Mouse (Mus musculus) C2C12 (cell line): ENCODE measurements around the gene Clybl. TPM values are rescaled to one million over a fixed set of nuclear protein-coding genes. Genes with fewer than 3 reads are reported as not detected.

Experiments used
- H3K27me3 ChIP-seq: one replicate; pipeline ENCODE4 v1.6.1; 2011; ENCODE audit not compliant: control insufficient read depth, insufficient read depth, insufficient read length
- H3K36me3 ChIP-seq: one replicate; pipeline ENCODE4 v1.6.1; 2011; ENCODE audit not compliant: control insufficient read depth, insufficient read depth
- H3K4me3 ChIP-seq: one replicate; pipeline ENCODE4 v1.5.1; 2011; ENCODE audit warnings: mild to moderate bottlenecking, control low read depth; ENCODE audit not compliant: poor library complexity, insufficient read depth, severe bottlenecking
- H3K79me2 ChIP-seq: one replicate; pipeline ENCODE4 v1.6.1; 2011; ENCODE audit not compliant: control insufficient read depth, insufficient read depth
- H3K79me3 ChIP-seq: one replicate; pipeline ENCODE4 v1.6.1; 2011; ENCODE audit warnings: low read depth, control low read depth
- H3ac ChIP-seq: one replicate; pipeline ENCODE3; 2011; ENCODE audit warnings: low read depth; ENCODE audit not compliant: control insufficient read depth, insufficient read length
- CEBPB ChIP-seq: IDR thresholded peaks from one replicate; pipeline ENCODE4 v1.6.1; 2011; ENCODE audit warnings: low read depth, mild to moderate bottlenecking, control low read depth, moderate library complexity
- CTCF ChIP-seq: IDR thresholded peaks from one replicate; pipeline ENCODE4 v1.5.1; 2011; ENCODE audit not compliant: control insufficient read depth, insufficient read depth, insufficient read length
- FOSL1 ChIP-seq: IDR thresholded peaks from one replicate; pipeline ENCODE4 v1.8.0; 2011; ENCODE audit warnings: mild to moderate bottlenecking, low read length; ENCODE audit not compliant: poor library complexity, insufficient read depth, severe bottlenecking
- MAX ChIP-seq: IDR thresholded peaks from one replicate; pipeline ENCODE4 v1.6.1; 2011; ENCODE audit warnings: mild to moderate bottlenecking, control low read depth
- MYOD1 ChIP-seq: IDR thresholded peaks from one replicate; pipeline ENCODE4 v1.6.1; 2011; ENCODE audit warnings: low read depth; ENCODE audit not compliant: control insufficient read depth, insufficient read length
- MYOG ChIP-seq: IDR thresholded peaks from one replicate; pipeline ENCODE4 v1.6.1; 2011; ENCODE audit not compliant: control insufficient read depth, insufficient read length; ENCODE audit errors: extremely low read depth
- USF1 ChIP-seq: IDR thresholded peaks from one replicate; pipeline ENCODE4 v1.6.1; 2011; ENCODE audit warnings: low read depth, mild to moderate bottlenecking, control low read depth, moderate library complexity
- polyA plus RNA-seq: library from polyadenylated mRNA; unstranded; fragments of >200 nt; fragmentation: generic; extraction: Trizol; gene quantifications from one replicate; pipeline ENCODE4 v1.2.1, GENCODE M21; 2012; ENCODE audit warnings: missing spikeins

Gene Clybl
- polyA plus RNA-seq, 1 experiment = 5.2 TPM

- H3K4me3 ChIP-seq = no peak overlapping the region
- H3K36me3 ChIP-seq = no peaks in the 10 kb centered on the region
- TF ChIP-seq CEBPB = no peak
- TF ChIP-seq USF1 = no peak
- TF ChIP-seq CTCF = no peak
- no peak for TF ChIP-seq FOSL1
- TF ChIP-seq MYOD1 = no peak
- TF ChIP-seq MAX = no peak
- no peak for TF ChIP-seq MYOG
- H3ac ChIP-seq = no peak overlapping the region
- H3K79me2 ChIP-seq = no peaks in the 10 kb centered on the region
- H3K27me3 ChIP-seq = peaks cover 5% of the 10 kb centered on the region
- no peaks in the 10 kb centered on the region for H3K79me3 ChIP-seq
Observed at GRCm38 (mm10) chr14:122233212-122233714, 51.8 kb downstream of the Clybl start.

GRCm38 (mm10) chr14:122243874-122244273 is 62.4 kb downstream of the Clybl start:
- Histone ChIP-seq H3K36me3 (no peaks in the 10 kb centered on the region), H3K79me3 (no peaks in the 10 kb centered on the region), H3K79me2 (no peaks in the 10 kb centered on the region), H3K27me3 (no peaks in the 10 kb centered on the region), H3ac (no peak overlapping the region), H3K4me3 (no peak overlapping the region)
- no peak for TF ChIP-seq CEBPB
- no peak for TF ChIP-seq MAX
- no peak for TF ChIP-seq CTCF
- TF ChIP-seq FOSL1 = no peak
- no peak for TF ChIP-seq USF1
- no peak for TF ChIP-seq MYOG
- TF ChIP-seq MYOD1 = no peak

GRCm38 (mm10) chr14:122246919-122247859 is 65.7 kb downstream of the Clybl start:
- no peaks in the 10 kb centered on the region for H3K36me3 ChIP-seq
- H3K4me3 ChIP-seq = no peak overlapping the region
- H3K79me2 ChIP-seq = no peaks in the 10 kb centered on the region
- TF ChIP-seq FOSL1 = no peak
- TF ChIP-seq MYOG = no peak
- no peak for TF ChIP-seq MAX
- no peak for TF ChIP-seq MYOD1
- TF ChIP-seq USF1 = no peak
- no peak for TF ChIP-seq CTCF
- no peak for TF ChIP-seq CEBPB
- H3K27me3 ChIP-seq = no peaks in the 10 kb centered on the region
- H3ac ChIP-seq = no peak overlapping the region
- no peaks in the 10 kb centered on the region for H3K79me3 ChIP-seq

GRCm38 (mm10) chr14:122249123-122249522 is 67.6 kb downstream of the Clybl start:
- no peak overlapping the region for H3K4me3 ChIP-seq
- no peaks in the 10 kb centered on the region for H3K36me3 ChIP-seq
- no peaks in the 10 kb centered on the region for H3K79me2 ChIP-seq
- no peak overlapping the region for H3ac ChIP-seq
- TF ChIP-seq MYOG = no peak
- TF ChIP-seq FOSL1 = no peak
- TF ChIP-seq MYOD1 = no peak
- no peak for TF ChIP-seq MAX
- TF ChIP-seq USF1 = no peak
- TF ChIP-seq CTCF = no peak
- TF ChIP-seq CEBPB = no peak
- no peaks in the 10 kb centered on the region for H3K79me3 ChIP-seq
- no peaks in the 10 kb centered on the region for H3K27me3 ChIP-seq

GRCm38 (mm10) chr14:122251346-122251745 is 69.8 kb downstream of the Clybl start:
- H3K27me3 ChIP-seq = no peaks in the 10 kb centered on the region
- H3K79me3 ChIP-seq = no peaks in the 10 kb centered on the region
- no peaks in the 10 kb centered on the region for H3K36me3 ChIP-seq
- no peak overlapping the region for H3K4me3 ChIP-seq
- no peak overlapping the region for H3ac ChIP-seq
- no peak for TF ChIP-seq MAX
- no peak for TF ChIP-seq CTCF
- TF ChIP-seq USF1 = no peak
- no peak for TF ChIP-seq CEBPB
- TF ChIP-seq FOSL1 = no peak
- TF ChIP-seq MYOD1 = no peak
- TF ChIP-seq MYOG = no peak
- H3K79me2 ChIP-seq = no peaks in the 10 kb centered on the region
